Mouse (Mus musculus): ENCODE measurements at regions not wholly inside any gene's neighbourhood (a gene's known extent, or its start where the extent isn't known, plus 50 kb on each side); places are given as distances from the start of the nearest gene placed in this dataset.
A peak's percentile ranks its signal among the peaks of the same experiment; 100 is the strongest.

- 81% methylated on average over 14 of the region's 14 CpGs for WGBS
- Histone ChIP-seq H3K4me3 (no peak overlapping the region), H3K9me3 (no peaks in the 10 kb centered on the region), H3K27me3 (no peaks in the 10 kb centered on the region), H3K27ac (no peak overlapping the region), H3K9ac (no peak overlapping the region), H3K4me2 (no peak overlapping the region), H3K36me3 (no peaks in the 10 kb centered on the region), H3K4me1 (replicated peaks) (peaks cover 7% of the 10 kb centered on the region; the same call in 1 of the 2 replicates)
- no peak for ATAC-seq (ENCODE audit: low FRiP score)
Observed at GRCm38 (mm10) chr16:30762898-30763595, 163.5 kb downstream of the Fam43a start.

- H3K27ac ChIP-seq, result no peak overlapping the region
- no peak overlapping the region for H3K4me2 ChIP-seq
- no peak for ATAC-seq (ENCODE audit: low FRiP score)
- no peaks in the 10 kb centered on the region for H3K9me3 ChIP-seq
- no peak overlapping the region for H3K9ac ChIP-seq
- H3K27me3 ChIP-seq, result 0 out of 2 replicates have a peak, but pooled peaks cover 4% of the 10 kb centered on the region
- no peaks in the 10 kb centered on the region for H3K36me3 ChIP-seq
- no peak overlapping the region for H3K4me3 ChIP-seq
- WGBS, result 87% methylated on average over 4 of the region's 4 CpGs
- H3K4me1 ChIP-seq (replicated peaks), result peaks cover 16% of the 10 kb centered on the region
Observed at GRCm38 (mm10) chr16:30765591-30765990, 166.1 kb downstream of the Fam43a start.

- no peak overlapping the region for H3K4me3 ChIP-seq
- no peaks in the 10 kb centered on the region for H3K36me3 ChIP-seq
- H3K9me3 ChIP-seq, result no peaks in the 10 kb centered on the region
- H3K4me1 ChIP-seq (replicated peaks), result peaks cover 13% of the 10 kb centered on the region
- no peak overlapping the region for H3K27ac ChIP-seq
- H3K9ac ChIP-seq, result no peak overlapping the region
- H3K27me3 ChIP-seq, result 0 out of 2 replicates have a peak, but pooled peaks cover 4% of the 10 kb centered on the region
- 17% methylated on average over 5 of the region's 5 CpGs for WGBS
- ATAC-seq (ENCODE audit: low FRiP score), result no peak
- no peak overlapping the region for H3K4me2 ChIP-seq
Observed at GRCm38 (mm10) chr16:30769007-30769442, 169.5 kb downstream of the Fam43a start.

GRCm38 (mm10) chr16:30769467-30769866 lies 169.9 kb downstream of the Fam43a start:
- peaks cover 13% of the 10 kb centered on the region for H3K4me1 ChIP-seq (replicated peaks)
- no peak overlapping the region for H3K9ac ChIP-seq
- H3K9me3 ChIP-seq, result no peaks in the 10 kb centered on the region
- no peaks in the 10 kb centered on the region for H3K36me3 ChIP-seq
- H3K4me2 ChIP-seq, result no peak overlapping the region
- 0 out of 2 replicates have a peak, but pooled peaks cover 4% of the 10 kb centered on the region for H3K27me3 ChIP-seq
- no peak overlapping the region for H3K4me3 ChIP-seq
- ATAC-seq (ENCODE audit: low FRiP score), result no peak
- no peak overlapping the region for H3K27ac ChIP-seq
- WGBS, result 43% methylated on average over 11 of the region's 11 CpGs

GRCm38 (mm10) chr16:30772802-30773201 lies 173.3 kb downstream of the Fam43a start:
- no peak overlapping the region for H3K27ac ChIP-seq
- no peak overlapping the region for H3K4me3 ChIP-seq
- no peak overlapping the region for H3K4me2 ChIP-seq
- H3K36me3 ChIP-seq, result no peaks in the 10 kb centered on the region
- WGBS, result 76% methylated on average over 3 of the region's 3 CpGs
- no peaks in the 10 kb centered on the region for H3K9me3 ChIP-seq
- peaks cover 35% of the 10 kb centered on the region for H3K4me1 ChIP-seq (replicated peaks)
- ATAC-seq (ENCODE audit: low FRiP score), result no peak
- 0 out of 2 replicates have a peak, but pooled peaks cover 7% of the 10 kb centered on the region for H3K27me3 ChIP-seq
- H3K9ac ChIP-seq, result no peak overlapping the region

- Histone ChIP-seq H3K4me2 (no peak overlapping the region), H3K4me1 (replicated peaks) (peaks cover 27% of the 10 kb centered on the region), H3K27me3 (0 out of 2 replicates have a peak, but pooled peaks cover 3% of the 10 kb centered on the region), H3K9ac (no peak overlapping the region), H3K27ac (no peak overlapping the region), H3K9me3 (no peaks in the 10 kb centered on the region), H3K4me3 (no peak overlapping the region), H3K36me3 (no peaks in the 10 kb centered on the region)
- ATAC-seq (ENCODE audit: low FRiP score), result no peak
- 50% methylated on average over 14 of the region's 14 CpGs for WGBS
Observed at GRCm38 (mm10) chr16:30774951-30775661, 175.6 kb downstream of the Fam43a start.

- Histone ChIP-seq H3K9ac (no peak overlapping the region), H3K4me1 (replicated peaks) (peaks cover 27% of the 10 kb centered on the region), H3K4me2 (no peak overlapping the region), H3K36me3 (no peaks in the 10 kb centered on the region), H3K4me3 (no peak overlapping the region), H3K27me3 (0 out of 2 replicates have a peak, but pooled peaks cover 3% of the 10 kb centered on the region), H3K9me3 (no peaks in the 10 kb centered on the region), H3K27ac (peak overlapping the region; percentile 19; the same call in 1 of the 2 replicates)
- no peak for ATAC-seq (ENCODE audit: low FRiP score)
- WGBS, result 58% methylated on average over 21 of the region's 21 CpGs
Observed at GRCm38 (mm10) chr16:30775740-30776700, 176.5 kb downstream of the Fam43a start.

GRCm38 (mm10) chr16:30777416-30777815 lies 177.9 kb downstream of the Fam43a start:
- Histone ChIP-seq H3K4me1 (replicated peaks) (peaks cover 27% of the 10 kb centered on the region), H3K9ac (no peak overlapping the region), H3K9me3 (no peaks in the 10 kb centered on the region), H3K27me3 (0 out of 2 replicates have a peak, but pooled peaks cover 3% of the 10 kb centered on the region), H3K4me3 (no peak overlapping the region), H3K36me3 (no peaks in the 10 kb centered on the region), H3K4me2 (no peak overlapping the region), H3K27ac (no peak overlapping the region)
- no peak for ATAC-seq (ENCODE audit: low FRiP score)
- WGBS, result 87% methylated on average over 6 of the region's 6 CpGs

- Histone ChIP-seq H3K9ac (no peak overlapping the region), H3K9me3 (no peaks in the 10 kb centered on the region), H3K4me3 (no peak overlapping the region), H3K4me1 (replicated peaks) (peaks cover 27% of the 10 kb centered on the region), H3K27ac (no peak overlapping the region), H3K27me3 (0 out of 2 replicates have a peak, but pooled peaks cover 3% of the 10 kb centered on the region), H3K36me3 (no peaks in the 10 kb centered on the region), H3K4me2 (no peak overlapping the region)
- WGBS, result 62% methylated on average over 7 of the region's 7 CpGs
- ATAC-seq (ENCODE audit: low FRiP score), result no peak
Observed at GRCm38 (mm10) chr16:30778078-30778477, 178.6 kb downstream of the Fam43a start.

- H3K27me3 ChIP-seq, result 0 out of 2 replicates have a peak, but pooled peaks cover 3% of the 10 kb centered on the region
- no peak for ATAC-seq (ENCODE audit: low FRiP score)
- H3K4me2 ChIP-seq, result no peak overlapping the region
- no peak overlapping the region for H3K27ac ChIP-seq
- no peak overlapping the region for H3K9ac ChIP-seq
- no peaks in the 10 kb centered on the region for H3K36me3 ChIP-seq
- H3K9me3 ChIP-seq, result no peaks in the 10 kb centered on the region
- H3K4me1 ChIP-seq (replicated peaks), result peaks cover 27% of the 10 kb centered on the region
- 85% methylated on average over 5 of the region's 5 CpGs for WGBS
- H3K4me3 ChIP-seq, result no peak overlapping the region
Observed at GRCm38 (mm10) chr16:30778945-30779344, 179.4 kb downstream of the Fam43a start.

GRCm38 (mm10) chr16:30784261-30784660 lies 184.7 kb downstream of the Fam43a start:
- no peaks in the 10 kb centered on the region for H3K36me3 ChIP-seq
- H3K4me1 ChIP-seq (replicated peaks), result peaks cover 3% of the 10 kb centered on the region; the same call in 1 of the 2 replicates
- H3K27ac ChIP-seq, result no peak overlapping the region
- H3K9me3 ChIP-seq, result no peaks in the 10 kb centered on the region
- no peak for ATAC-seq (ENCODE audit: low FRiP score)
- 97% methylated on average over 5 of the region's 5 CpGs for WGBS
- no peak overlapping the region for H3K4me2 ChIP-seq
- no peak overlapping the region for H3K4me3 ChIP-seq
- no peaks in the 10 kb centered on the region for H3K27me3 ChIP-seq
- no peak overlapping the region for H3K9ac ChIP-seq

GRCm38 (mm10) chr16:30784949-30785348 lies 185.4 kb downstream of the Fam43a start:
- 79% methylated on average over 1 of the region's 1 CpGs for WGBS

More at GRCm38 (mm10) chr16:30784949-30785348, 185.4 kb downstream of the Fam43a start:
- H3K9me3 ChIP-seq, result no peaks in the 10 kb centered on the region
- no peak overlapping the region for H3K27ac ChIP-seq
- no peak overlapping the region for H3K4me2 ChIP-seq
- peaks cover 10% of the 10 kb centered on the region for H3K4me1 ChIP-seq (replicated peaks)
- ATAC-seq (ENCODE audit: low FRiP score), result no peak
- no peaks in the 10 kb centered on the region for H3K36me3 ChIP-seq
- no peak overlapping the region for H3K9ac ChIP-seq
- H3K27me3 ChIP-seq, result no peaks in the 10 kb centered on the region
- H3K4me3 ChIP-seq, result no peak overlapping the region
